Mouse (Mus musculus): Measurements from ENCODE around the gene Ifrd1.

DNA sequence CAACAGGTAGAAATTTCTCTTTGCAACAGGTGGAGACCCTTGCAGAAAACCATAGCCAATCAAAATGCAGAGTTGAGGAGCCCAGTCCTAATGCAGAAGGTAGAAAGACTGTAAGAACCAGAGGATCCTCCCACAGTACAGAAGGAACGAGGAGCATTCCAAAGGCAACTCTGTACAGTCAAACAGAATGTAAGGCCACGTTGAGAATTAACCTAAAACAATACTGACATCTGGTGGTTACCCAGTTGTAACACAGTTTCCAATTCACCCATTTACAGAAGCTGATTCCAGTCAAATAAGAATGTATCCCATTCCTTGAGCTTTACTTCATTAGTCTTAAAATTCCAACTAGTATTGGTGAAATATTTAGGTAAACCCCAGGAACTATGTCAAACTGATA lies 83.7 kb downstream of the Ifrd1 start:
- TF ChIP-seq MAFK (IDR thresholded peaks at IDR 0.05; ENCODE audit: insufficient read depth, low read depth, low read length) (no peak), CHD2 (IDR thresholded peaks at IDR 0.05; ENCODE audit: low read depth, low read length) (no peak), ZC3H11A (IDR thresholded peaks at IDR 0.05; ENCODE audit: borderline replicate concordance, low read depth, low read length) (peak; percentile 89), ZNF384 (IDR thresholded peaks at IDR 0.05; ENCODE audit: low read depth, low read length) (no peak), HCFC1 (IDR thresholded peaks at IDR 0.05; ENCODE audit: borderline replicate concordance, insufficient read depth, low read length) (no peak)

Measured in ES-E14 (cell line).